Mouse (Mus musculus) layer of hippocampus, adult 9-11 months (tissue): ENCODE results near the gene Slc35b1.
A peak's percentile ranks its signal among the peaks of the same experiment; 100 is the strongest.

ENCODE experiments used
- DNase-seq: peaks from one replicate; pipeline ENCODE4 v3.0.0; 2022

The Slc35b1 gene

GRCm38 (mm10) chr11:95366280-95366897 is 18.1 kb upstream of the Slc35b1 start:
- DNase-seq, result peak; percentile 31

GRCm38 (mm10) chr11:95367011-95367735 is 17.3 kb upstream of the Slc35b1 start:
- no peak for DNase-seq

GRCm38 (mm10) chr11:95368231-95368823 is 16.2 kb upstream of the Slc35b1 start:
- no peak for DNase-seq

- no peak for DNase-seq
These were observed 15.6 kb upstream of the Slc35b1 start for GRCm38 (mm10) chr11:95368871-95369270.

GRCm38 (mm10) chr11:95369964-95370890 is 14.3 kb upstream of the Slc35b1 start:
- DNase-seq, result peak; percentile 37

- no peak for DNase-seq
These were observed 13.3 kb upstream of the Slc35b1 start for GRCm38 (mm10) chr11:95371182-95371581.

- no peak for DNase-seq
These were observed 5.6 kb upstream of the Slc35b1 start for GRCm38 (mm10) chr11:95378926-95379325.

GRCm38 (mm10) chr11:95379552-95379951 is 4.9 kb upstream of the Slc35b1 start:
- no peak for DNase-seq

- no peak for DNase-seq
These were observed 3.8 kb upstream of the Slc35b1 start for GRCm38 (mm10) chr11:95380711-95381110.

- no peak for DNase-seq
These were observed 3.3 kb upstream of the Slc35b1 start for GRCm38 (mm10) chr11:95381146-95381545.

GRCm38 (mm10) chr11:95383331-95383986 is 1.0 kb upstream of the Slc35b1 start:
- DNase-seq, result no peak

- no peak for DNase-seq
These were observed 531 bp upstream of the Slc35b1 start for GRCm38 (mm10) chr11:95384004-95384318.

GRCm38 (mm10) chr11:95384973-95385320 is 455 bp downstream of the Slc35b1 start:
- DNase-seq, result no peak

- DNase-seq, result no peak
These were observed 2.9 kb downstream of the Slc35b1 start for GRCm38 (mm10) chr11:95387354-95387753.

GRCm38 (mm10) chr11:95389006-95389405 is 4.5 kb downstream of the Slc35b1 start:
- DNase-seq, result no peak

- no peak for DNase-seq
These were observed 5.9 kb downstream of the Slc35b1 start for GRCm38 (mm10) chr11:95390420-95390819.

- DNase-seq, result no peak
These were observed 6.7 kb downstream of the Slc35b1 start for GRCm38 (mm10) chr11:95391201-95391600.

GRCm38 (mm10) chr11:95391743-95392142 is 7.3 kb downstream of the Slc35b1 start:
- peak; percentile 81 for DNase-seq

- peak; percentile 80 for DNase-seq
These were observed 7.8 kb downstream of the Slc35b1 start for GRCm38 (mm10) chr11:95392223-95392667.

GRCm38 (mm10) chr11:95392708-95393499 is 8.4 kb downstream of the Slc35b1 start:
- DNase-seq, result no peak

GRCm38 (mm10) chr11:95393500-95393816 is 9.0 kb downstream of the Slc35b1 start:
- DNase-seq, result no peak

GRCm38 (mm10) chr11:95394112-95394511 is 9.6 kb downstream of the Slc35b1 start:
- DNase-seq, result no peak
